Mouse (Mus musculus) left cerebral cortex, adult 9 months (tissue): ENCODE data around the gene Rnf121.

Source experiments
- DNase-seq, 2 experiments: peaks; one replicate each; pipeline ENCODE4 v3.0.0; 2022; ENCODE audit warnings: low spot score in 2 of 2

The Rnf121 gene

DNA sequence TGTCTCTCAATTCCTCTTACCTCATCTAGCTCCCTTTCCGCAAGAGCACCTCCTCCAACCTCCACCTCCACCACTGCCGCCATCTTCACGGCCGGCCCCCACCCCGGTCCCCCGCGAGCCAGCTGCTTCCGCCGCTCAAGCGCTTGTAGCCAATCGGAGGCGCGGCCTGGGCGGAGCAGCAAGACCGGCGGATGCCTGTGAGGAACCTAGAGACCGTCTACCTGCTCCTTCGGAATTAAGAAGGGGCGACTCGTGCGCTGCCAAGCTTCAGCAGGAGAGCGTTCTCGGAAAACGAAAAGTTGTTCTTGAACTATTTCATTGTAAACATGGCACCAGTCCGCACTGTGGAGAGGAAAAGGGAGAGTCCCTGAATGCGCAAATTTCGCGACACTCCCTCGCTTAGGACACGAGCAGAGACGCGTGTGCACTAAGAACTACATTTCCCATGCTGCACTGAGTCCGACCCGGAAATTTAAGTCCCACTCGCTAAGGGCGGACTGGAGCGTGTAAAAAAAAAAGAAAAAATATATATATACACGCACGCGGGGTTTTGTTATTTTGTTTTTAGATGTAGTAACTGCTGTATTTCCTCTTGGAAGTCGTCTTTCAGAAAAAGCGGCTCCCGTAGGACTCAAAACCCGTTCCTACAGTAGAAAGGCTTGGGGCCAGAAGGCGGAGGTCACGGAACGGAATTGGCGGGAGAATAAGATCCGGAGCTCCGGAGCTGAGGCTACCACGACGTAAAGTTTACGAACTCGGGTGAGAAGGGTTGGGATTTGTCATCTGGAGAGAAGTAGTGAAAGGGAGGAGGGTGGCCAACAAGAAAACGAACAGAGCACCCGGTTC, at the start of gene Rnf121, which contains the start of the genes Xndc1 and Xntrpc:
Gene Rnf121 (minus strand): TSS at position 424 of the 846 bp plus-strand sequence.
Gene Xndc1 (plus strand): TSS at position 466 of the 846 bp plus-strand sequence.
Gene Xntrpc (plus strand): TSS at position 668 of the 846 bp plus-strand sequence.
- DNase-seq, result peak; percentile 83 to 93

DNA sequence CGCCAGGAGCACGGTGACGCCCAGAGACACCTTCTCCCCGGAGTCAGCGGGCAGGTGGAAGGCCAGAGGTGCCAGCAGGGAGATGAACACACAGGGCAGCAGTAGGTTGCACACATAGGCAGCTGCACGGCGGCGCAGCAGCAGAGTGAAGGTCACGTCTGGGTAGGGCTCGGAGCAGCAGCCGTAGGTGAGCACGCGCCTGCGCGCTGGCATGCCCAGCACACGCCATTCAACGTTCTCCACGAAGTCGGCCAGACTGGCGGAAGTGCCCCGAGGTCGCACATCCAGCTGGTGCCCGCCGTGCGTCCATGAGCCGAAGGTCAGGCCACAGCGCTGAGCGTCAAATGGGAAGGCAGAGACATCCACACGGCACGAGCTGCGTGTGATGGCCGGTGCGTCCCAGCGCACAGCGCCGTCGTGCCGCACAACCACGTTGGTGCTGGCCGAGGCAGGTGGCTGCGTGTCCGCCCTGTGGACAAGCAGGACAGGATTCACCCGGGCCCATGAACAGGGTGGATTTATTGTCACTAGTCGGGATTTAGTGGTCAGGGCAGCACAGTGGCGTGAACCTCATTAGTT, 48.0 kb upstream of the Rnf121 start:
- DNase-seq, result no peak

- no peak for DNase-seq
These were observed 44.5 kb upstream of the Rnf121 start for GRCm38 (mm10) chr7:102109746-102110145.

DNA sequence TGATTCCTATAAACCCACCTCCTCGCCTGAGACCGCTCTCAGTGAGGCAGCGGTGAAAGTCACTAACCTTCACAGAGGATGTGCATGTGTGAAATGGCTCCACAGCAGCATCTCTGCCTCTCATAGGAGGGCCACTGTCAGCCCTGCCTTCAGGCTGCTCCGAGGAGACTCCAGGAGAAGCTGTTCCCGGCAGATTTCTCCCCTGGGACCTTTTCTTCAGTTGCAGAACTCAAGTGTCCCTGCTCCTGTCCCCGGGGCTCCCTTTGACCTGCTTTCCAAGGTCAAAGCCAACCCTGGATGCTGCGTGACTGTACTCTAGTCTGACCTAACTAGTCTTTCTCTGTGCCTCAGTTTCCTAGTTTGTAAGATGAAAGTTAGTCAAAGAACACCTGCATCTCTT, 43.9 kb upstream of the Rnf121 start, which contains the start of gene Art5:
Gene Art5 (minus strand): TSS at position 319 of the 400 bp plus-strand sequence.
- DNase-seq, result no peak

DNA sequence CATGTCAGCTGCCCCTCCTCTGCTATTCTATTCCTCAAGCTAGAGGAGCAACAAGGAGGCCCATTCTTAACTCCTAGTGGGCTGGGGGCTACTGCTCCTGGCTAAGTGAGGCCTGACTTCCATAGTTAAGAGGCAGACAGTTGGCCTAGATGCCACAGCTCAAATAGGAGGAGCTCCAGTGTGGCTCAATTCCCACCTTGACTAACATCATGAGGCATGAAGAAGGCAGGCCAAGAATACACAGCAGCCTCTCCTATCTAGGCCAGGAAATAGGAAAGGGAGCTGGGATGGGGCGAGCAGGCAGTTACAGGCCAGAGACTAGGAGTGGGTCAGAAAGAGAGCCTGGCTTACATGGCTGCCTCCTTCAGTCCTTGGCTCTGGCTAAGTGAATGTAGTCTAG, 42.9 kb upstream of the Rnf121 start:
- no peak for DNase-seq

DNA sequence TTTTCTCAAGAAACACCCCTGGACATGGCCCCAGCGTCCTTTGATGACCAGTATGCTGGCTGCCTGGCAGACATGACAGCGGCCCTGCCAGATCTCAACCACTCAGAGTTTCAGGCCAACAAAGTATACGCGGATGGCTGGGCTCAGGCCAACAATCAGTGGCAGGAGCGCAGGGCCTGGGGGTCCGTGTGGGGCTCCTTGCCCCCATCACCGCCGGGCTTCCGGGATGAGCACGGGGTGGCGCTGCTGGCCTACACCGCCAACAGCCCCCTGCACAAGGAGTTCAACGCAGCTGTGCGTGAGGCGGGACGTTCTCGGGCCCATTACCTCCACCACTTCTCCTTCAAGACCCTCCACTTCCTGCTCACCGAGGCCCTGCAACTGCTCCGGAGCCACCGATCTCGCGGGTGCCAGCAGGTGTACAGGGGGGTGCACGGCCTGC, 41.5 kb upstream of the Rnf121 start:
- DNase-seq, result no peak

- no peak for DNase-seq
These were observed 38.9 kb upstream of the Rnf121 start for GRCm38 (mm10) chr7:102104126-102104525.

GRCm38 (mm10) chr7:102103555-102103954, 38.3 kb upstream of the Rnf121 start:
- DNase-seq, result no peak

DNA sequence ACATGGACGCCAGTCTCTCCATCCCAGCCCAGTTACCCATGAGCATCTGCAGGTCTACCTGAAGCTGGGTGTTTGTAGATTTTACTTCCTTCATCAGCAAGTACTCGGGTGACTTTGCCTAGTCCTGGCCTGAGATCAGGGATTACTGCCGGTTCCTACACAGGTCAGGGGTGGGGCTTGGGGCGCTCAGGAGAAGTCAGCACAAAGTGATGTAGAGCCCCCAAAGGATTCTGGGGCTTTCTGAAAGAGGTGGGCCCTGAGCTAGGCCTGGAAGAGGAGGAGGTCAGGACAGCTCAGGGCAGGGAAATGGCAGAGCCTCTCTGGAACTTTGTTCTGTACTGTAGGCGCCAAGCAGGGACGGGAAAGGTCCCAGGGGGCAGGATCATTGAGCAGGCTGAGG, 37.4 kb upstream of the Rnf121 start:
- DNase-seq, result no peak

DNA sequence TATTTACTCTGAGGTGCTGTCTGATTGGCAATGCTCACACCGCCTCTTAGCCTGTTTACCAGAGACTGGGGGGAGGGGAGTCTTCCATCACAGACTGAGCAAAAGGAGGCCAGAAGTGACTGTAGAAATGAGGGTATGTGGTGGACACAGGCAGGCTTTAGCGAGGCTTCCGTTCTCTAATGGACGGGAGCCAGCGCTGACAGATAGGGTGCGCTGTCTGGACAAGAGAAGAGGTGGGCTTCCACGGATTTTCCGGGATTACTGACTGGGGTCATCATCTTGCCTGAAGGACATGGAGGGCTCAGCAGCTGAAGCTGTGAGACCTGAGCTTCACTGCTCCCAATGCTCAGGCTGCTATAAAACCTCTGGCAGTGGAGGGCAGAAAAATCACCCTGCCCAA, 37.0 kb upstream of the Rnf121 start:
- no peak for DNase-seq

- no peak for DNase-seq
These were observed 36.2 kb upstream of the Rnf121 start, which contains the start of gene Art1 for GRCm38 (mm10) chr7:102101487-102101886. Gene Art1 (plus strand): TSS chr7:102101743.

- DNase-seq, result no peak
These were observed 35.6 kb upstream of the Rnf121 start for GRCm38 (mm10) chr7:102100868-102101267.

- no peak for DNase-seq
These were observed 34.7 kb upstream of the Rnf121 start for GRCm38 (mm10) chr7:102099760-102100661.

GRCm38 (mm10) chr7:102087336-102087735, 22.1 kb upstream of the Rnf121 start:
- peak in 1 of 2 experiments; percentile 50 for DNase-seq

- no peak for DNase-seq
These were observed 18.9 kb upstream of the Rnf121 start for GRCm38 (mm10) chr7:102084041-102084696.

GRCm38 (mm10) chr7:102082816-102083215, 17.5 kb upstream of the Rnf121 start, which contains the start of gene Trpc2:
Gene Trpc2 (plus strand): TSS chr7:102083116.
- no peak for DNase-seq

DNA sequence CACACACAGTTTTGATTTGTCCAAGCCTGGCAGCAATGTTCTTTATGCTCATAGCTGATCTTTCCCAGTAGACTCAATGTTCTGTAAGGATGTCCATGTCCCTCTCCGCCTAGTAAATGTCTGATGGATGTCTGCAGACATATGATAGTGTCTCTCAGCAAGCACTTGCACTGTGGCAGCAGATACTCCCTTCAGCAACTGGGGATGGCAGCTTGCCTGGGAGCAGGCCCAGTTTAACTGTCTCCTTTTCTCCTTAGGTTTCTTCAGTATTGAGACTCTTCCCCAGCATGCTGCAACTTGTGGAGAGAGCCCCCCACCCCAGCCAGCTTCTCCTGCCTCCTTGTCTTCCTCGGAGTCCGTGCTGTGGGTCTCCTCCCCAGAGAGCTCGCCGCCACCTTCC, 16.5 kb upstream of the Rnf121 start:
- no peak for DNase-seq

GRCm38 (mm10) chr7:102080311-102080710, 15.0 kb upstream of the Rnf121 start:
- DNase-seq, result no peak

GRCm38 (mm10) chr7:102078517-102078916, 13.2 kb upstream of the Rnf121 start:
- peak in 1 of 2 experiments; percentile 53 for DNase-seq

GRCm38 (mm10) chr7:102076714-102077296, 11.5 kb upstream of the Rnf121 start:
- no peak for DNase-seq

- DNase-seq, result no peak
These were observed 1.1 kb upstream of the Rnf121 start for GRCm38 (mm10) chr7:102066363-102066762.
